Mouse (Mus musculus): Measurements from ENCODE around the gene Rab22a.
A peak's percentile ranks its signal among the peaks of the same experiment; 100 is the strongest.
"Not testable (repeated sequence)": the region's sequence is repeated elsewhere in the genome, so short reads cannot be mapped to it uniquely, and the experiment has no call there.

The Rab22a gene

DNA sequence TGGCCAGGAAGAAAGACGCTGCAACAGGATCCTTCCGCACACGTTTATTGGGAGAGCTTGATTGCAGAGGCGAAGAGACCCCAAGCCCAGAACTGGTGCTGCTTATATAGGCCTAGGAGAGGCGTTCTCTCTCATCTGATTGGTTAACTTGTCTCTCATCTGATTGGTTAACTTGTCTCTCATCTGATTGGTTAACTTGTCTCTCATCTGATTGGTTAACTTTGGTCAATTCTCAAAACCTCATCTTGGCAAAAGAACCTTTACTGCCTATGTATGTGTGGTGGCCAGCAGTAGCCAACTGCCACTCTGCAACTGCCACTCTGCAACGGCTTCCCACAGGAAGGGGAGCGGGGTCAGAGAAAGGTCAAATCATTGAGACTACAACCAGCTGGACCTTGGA, 59.6 kb downstream of the Rab22a start, which contains the start of gene 1700010B08Rik:
Gene 1700010B08Rik, plus strand, starts transcription at position 301 of the 400 bp plus-strand sequence.
- DNase-seq (ENCODE audit: low read depth, low spot score): not testable (repeated sequence)

DNA sequence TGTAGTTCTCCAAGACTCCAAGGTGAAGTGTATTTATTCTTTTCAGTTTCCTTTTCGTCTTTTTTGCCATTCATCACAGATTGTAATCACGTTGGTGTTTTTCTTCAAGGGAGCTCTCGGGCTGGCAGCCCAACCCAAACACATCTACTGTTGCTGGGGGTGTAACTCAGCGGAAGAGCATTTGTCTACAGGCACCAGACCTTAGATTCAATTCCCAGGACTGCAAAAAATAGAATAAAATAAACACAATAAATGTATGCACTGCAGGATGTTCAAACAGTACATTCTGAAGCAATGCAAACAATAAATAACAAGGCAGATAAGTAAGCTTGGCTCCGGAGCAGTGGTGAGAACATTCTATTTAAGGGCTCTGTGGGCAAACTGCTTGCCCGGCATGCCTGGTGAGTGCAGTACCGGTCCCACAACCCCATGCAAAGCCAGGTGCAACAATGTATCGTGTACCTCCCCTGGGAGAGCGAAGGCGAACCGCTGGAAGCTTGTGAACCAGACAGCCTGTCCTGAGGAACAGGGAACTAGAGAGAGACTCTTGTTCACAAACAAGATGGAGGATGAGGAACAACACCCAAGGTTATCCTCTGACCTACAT, 62.8 kb downstream of the Rab22a start:
- DNase-seq (ENCODE audit: low read depth, low spot score): no peak

DNA sequence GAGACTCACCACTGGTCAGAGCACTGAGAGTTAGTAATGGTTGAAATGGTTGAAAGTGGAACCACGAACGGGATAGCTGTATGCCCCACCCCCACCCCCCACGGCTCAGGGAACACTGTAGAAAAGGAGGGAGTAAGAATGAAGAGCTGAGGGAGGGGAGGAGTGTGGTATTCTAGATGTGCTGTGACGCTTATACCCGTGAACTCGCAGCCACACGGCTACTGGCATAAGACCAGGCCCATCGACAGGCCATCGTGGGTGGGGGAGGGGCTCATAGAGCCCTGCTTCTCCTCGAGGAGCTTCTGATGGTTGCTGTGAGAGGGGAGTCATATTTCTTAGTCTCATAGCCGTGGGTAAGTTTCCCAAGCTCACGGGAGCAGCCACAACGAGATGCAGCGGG, 64.8 kb downstream of the Rab22a start:
- no peak for DNase-seq (ENCODE audit: low read depth, low spot score)

DNA sequence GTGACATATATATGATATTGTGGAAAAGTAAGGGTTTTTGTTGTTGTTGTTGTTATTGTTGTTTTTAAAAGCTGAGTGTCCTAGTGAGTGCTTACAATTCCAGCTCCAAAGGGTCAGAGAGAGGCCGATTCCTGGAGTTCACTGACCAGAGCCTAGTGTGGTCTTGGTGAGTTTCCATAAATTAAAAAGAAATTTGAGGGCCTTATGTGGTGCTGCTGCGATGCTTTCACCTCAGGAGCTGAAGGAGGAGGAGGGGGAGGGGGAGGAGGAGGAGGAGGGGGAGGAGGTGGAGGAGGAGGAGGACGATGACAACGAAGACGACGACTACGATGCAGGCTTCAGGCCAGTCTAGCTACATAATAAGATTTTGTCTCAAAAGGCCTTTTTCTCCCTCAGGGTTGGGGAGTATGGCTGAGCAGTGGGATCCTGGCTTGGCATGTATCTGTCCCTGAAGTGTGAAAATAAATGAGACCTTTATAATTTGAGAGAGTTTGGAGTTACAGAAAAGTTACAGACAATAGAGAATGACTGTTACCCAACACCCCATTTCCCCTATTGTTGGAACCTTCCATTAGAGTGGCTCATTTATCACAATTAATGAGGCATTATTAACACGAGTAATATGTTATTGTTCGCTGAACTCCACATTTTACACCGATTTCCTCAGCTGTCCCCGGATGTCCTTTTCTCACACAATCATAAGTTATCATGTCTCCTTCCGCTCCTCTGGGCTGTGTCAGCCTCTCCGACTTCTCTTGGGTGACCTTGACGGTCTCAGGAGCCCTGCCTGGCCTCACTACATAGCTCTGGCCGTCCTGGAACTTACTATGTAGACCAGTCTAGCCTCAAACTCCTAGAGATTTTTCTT, 65.6 kb downstream of the Rab22a start:
- no peak for DNase-seq (ENCODE audit: low read depth, low spot score)

DNA sequence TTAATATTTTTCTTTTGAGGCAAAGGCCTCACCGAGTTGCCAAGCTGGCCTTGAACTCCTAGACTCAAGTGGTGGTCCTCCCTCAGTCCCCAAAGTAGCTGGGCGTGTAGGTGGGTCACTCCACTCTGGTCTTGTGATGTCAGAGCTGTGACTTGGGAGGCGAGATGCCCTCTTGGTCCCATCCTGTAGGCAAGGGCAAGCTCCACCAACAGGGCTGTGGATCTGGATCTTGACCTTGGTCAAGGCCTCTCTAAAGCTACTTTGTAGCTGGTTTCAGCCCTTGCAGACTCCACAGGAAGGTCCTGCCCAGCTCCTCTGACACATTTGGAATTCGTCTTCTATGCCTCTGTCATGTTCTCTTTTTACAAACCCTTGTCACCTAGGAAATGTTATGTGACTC, 66.3 kb downstream of the Rab22a start:
- no peak for DNase-seq (ENCODE audit: low read depth, low spot score)

DNA sequence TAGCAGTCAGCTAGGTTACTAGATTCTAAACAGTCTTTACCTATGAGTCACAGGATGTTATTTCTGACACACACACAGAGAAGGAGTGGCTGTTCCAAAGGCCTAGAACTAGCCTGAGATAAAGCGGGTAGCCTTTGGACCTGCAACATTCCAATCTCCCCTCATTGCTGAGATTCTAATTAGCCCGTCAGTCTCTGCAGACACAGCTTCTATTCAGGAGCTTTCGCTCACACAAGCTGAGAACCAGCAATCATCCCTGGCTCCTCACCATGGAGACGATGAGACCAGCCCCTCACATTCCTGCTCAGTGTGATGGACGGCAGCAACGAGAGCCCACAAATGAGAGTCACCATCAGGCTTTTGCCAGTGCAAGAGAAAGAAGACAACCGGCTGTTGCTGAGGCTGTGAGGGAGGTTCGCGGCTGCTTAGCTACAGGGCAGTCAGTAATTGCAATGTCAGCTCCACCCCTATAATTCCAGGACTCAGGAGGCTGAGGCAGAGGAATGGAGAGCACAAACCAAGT, 70.9 kb downstream of the Rab22a start:
- no peak for DNase-seq (ENCODE audit: low read depth, low spot score)

DNA sequence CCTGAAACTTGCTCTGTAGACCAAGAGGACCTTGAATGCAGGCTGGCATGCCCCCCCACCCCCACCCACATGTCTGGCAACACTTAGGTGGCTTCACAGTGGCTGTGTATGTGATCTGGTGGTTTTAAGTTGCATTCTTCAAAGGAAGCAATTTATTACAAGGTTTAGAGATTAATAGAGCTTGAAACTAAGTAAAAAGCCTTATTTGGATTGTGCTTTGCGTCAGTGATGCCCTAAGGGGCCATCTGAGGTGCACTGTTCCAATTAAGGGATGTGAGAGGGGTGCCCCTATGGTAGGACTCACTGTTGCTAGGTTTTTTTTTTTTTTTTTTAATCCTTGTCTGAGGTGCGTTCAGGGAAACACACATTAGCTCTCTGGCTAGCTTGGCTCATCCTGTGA, 74.9 kb downstream of the Rab22a start:
- DNase-seq (ENCODE audit: low read depth, low spot score): no peak

DNA sequence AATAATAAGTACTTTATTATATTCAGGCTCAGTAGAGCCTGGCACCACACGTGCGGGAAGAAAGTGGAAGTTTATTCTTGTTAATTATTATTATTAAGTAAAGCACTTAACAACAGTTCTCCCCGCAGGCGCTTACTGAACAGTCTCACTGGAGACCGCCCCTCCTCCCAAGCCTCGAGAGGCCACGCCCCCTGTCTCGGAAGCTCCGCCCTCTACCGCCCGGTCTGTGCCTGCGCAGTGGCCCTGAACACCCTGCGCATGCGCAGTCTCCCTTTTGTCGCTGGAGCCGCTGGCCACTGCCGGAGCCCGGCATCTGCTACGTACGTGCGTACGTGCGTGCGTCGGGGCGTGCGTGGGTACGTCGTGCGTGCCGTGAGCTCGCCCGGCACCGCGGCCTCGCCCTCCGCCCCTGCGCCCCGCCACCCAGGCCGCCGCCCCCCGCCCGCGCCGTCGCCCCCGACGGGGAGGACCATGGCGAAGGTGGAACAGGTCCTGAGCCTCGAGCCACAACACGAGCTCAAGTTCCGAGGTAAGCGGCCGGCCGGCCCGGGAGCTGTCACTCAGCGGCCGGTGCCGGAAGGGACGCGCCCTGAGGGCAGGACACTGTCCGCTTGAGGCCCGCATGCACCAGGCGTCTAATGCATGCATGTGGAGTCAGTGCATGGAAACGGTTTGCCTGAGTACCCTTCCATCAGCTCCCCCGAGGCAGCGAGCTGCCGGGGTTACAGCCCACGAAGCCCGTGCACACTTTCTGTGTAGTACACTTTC, 77.8 kb downstream of the Rab22a start, which contains the start of gene Vapb:
Gene Vapb, plus strand, starts transcription at position 290 of the 768 bp plus-strand sequence.
- DNase-seq (ENCODE audit: low read depth, low spot score): peak; percentile 99

DNA sequence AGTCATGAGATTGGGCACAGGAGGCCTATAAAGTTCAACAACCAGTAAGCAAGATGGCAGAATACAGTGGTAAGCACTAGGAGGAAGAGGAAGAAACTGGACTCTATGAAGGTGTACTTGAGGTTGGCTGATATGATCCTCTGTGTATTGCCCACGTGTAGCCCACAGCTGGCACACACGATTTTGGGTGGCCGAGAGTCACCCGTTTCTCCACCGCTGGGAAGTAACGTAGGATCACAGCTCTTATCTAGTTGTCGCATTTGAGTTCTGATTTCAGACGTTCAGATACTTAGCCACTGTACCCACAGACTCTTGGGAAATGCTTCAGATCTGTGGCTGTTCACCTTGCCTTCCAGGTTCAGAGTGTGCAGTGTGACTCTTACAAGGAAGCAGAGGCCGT, 78.7 kb downstream of the Rab22a start:
- DNase-seq (ENCODE audit: low read depth, low spot score): no peak

DNA sequence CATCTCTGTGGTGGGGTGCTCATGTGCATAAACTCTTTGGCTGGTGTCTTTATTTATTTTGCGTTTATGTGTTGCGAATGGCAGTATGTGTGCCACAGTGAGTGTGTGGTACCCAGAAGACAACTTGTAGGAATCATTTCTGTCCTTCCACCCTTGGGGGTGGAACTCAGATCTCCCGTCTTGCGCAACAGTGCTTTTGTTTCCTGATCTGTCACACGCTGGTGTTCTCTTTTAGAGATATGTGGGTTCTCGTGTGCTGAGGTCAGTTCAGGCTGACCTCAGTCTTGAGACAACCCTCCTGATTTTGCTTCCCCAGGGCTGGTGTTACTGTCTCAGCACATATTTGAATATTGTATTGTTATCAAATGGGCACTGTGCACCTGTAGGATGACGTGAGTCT, 79.5 kb downstream of the Rab22a start:
- DNase-seq (ENCODE audit: low read depth, low spot score): no peak

DNA sequence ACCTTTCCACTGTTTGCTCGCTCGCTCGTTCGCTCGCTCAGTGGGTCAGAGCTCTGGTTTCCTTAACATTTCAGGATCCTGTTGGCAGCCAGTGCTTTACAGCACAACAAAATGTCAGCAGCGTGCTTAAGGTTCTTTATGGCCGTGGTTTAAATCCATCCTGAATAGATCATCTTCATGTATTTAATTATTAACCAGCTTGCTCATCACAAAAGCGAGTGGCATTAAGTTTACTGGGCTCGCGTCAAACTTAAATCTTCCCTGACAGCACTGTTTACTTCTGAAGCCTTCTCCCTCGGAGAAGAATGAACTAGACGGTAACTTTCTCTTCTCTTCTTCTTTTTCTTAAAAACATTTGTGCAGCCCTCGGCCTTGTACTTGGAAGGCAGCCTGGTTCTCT, 82.5 kb downstream of the Rab22a start:
- no peak for DNase-seq (ENCODE audit: low read depth, low spot score)

DNA sequence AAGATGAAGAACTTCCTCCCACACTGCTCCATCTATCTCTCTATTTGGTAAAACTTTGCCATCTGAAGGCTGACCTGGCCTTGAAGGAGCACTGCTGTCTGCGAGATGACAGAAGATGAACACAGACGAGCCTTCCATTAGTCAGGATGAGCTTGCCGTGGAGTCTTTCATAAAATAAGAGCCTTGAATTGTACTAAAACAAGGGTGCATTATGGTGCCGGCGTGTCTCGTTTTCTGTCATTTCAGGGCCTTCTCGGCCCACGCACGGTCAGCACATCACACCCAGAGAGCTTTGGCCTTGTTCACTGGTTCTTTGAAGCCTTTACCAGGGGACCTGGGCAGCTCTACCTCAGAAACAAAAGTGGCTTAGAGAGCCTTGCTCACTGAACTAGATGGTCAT, 83.2 kb downstream of the Rab22a start:
- no peak for DNase-seq (ENCODE audit: low read depth, low spot score)

DNA sequence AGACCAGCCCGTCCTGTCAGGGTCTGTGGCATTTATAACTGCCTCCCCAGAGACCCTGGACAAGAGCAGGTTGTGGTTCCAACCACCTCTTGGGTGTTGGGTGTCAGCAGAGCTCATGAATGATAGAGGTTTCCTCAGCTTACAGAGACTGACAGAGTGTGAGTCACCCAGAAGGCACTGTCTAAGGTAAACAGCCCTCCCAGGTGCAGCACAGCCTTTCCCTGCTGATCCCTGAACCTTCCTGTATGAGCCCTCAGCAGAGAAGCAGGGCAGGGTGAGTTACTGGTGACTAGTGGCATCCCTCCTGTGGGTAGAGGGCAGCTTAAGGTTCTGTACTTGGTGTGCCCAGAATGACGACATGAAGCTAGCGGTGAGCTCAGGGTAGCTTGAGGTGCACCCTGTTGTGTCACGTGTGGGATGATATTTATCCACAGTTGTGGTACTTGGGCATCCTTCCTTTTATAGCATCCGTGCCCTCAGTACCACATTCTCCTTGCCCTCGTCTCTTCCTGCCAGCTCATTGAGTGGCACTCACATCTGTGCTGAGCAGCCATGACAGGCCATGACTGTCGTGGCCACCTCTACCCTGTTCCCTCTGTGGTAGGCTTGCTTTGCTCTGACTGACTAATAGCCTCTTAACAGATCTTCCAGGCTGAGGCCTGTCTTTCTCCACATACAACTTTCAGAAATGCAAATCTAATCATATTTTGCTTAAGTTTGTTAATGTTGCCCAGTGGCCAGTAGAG, 84.7 kb downstream of the Rab22a start:
- peak; percentile 35 for DNase-seq (ENCODE audit: low read depth, low spot score)

DNA sequence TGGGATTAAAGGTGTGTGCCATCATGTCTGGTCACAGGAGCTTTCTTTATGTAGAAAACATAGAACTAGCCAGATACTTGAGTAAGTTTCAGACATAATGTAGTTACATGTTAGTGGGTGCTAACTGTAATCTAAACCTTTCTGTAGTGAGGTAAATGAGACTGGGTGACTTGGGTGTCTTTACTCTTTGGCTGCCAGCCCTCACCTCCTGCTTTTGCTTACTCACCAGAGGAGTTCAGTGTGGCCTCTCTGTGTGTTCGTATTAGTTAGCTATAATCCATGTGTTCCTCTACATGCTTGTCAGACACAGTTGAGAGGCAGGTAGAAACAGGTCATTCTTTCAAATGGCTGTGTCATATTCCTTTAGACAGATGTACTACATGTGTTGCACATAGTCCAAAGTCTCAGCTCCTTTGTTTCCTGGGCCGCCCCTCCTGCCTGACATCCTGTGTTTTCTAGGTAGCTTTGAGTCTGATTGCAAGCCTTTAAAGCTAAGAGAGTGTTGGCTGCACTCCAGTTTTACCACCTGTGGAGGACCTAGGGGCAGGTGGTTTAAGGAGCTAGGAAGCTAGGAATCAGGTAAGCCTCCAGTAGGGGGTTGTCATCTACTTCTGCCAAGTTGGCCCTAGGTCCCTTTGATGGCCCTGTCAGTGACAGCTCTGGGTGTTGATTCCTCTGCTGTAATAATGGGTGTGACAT, 89.5 kb downstream of the Rab22a start:
- peak; percentile 30 for DNase-seq (ENCODE audit: low read depth, low spot score)

DNA sequence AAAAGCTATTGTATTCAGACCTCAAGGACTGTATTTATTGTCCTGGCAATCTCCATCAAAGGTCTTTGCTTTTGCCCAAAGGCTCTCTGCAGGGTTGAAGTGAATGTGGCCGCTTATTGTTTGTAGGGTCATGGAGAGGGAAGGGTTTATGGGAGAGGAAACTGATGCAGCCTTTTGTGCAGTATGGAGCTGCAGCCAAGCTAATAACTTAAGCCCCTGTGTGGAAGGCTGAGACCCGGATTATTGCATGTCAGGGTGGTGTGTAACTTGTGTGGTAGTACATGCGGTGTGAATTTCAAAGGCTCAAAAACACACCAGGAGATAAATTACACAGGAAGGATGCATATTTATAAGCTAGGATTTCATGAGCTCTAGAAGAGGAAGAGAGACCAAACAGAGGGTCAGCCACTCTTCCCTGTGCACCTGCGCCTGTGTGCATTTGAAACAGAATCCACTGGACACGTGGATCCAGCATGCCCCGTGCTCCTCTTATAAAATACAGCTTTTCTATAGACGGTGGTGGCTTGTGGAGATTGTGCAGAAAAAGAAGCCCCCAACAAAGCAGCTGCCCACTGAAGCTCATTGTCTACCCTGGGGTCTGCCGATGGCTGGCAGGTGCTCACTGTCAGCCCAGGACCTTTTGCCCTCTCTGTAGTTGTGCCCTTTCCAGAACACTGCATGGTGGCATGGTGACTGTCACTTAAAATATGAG, 96.0 kb downstream of the Rab22a start:
- no peak for DNase-seq (ENCODE audit: low read depth, low spot score)

Measured in skeletal muscle tissue, adult 2 months (tissue).